Mouse (Mus musculus) forebrain, embryonic 14.5 days (tissue): ENCODE measurements around the gene Tubgcp3. TPM values are rescaled to one million over a fixed set of nuclear protein-coding genes. Genes with fewer than 3 reads are reported as not detected.
A peak's percentile ranks its signal among the peaks of the same experiment; 100 is the strongest.

Source experiments
- ATAC-seq: fragments of 200-750 bp; cut with Nextera tagmentation; 2 replicates; pipeline ENCODE4 v1.8.0; 2017; ENCODE audit warnings: mild to moderate bottlenecking, moderate library complexity
- DNase-seq: peaks from one replicate; pipeline ENCODE4 v3.0.0-alpha.2; 2015; ENCODE audit warnings: low spot score
- H3K27ac ChIP-seq: fragments of 300-500 bp; sonication (generic); 2 replicates; pipeline ENCODE4 v1.5.1; 2014; ENCODE audit warnings: low read depth, mild to moderate bottlenecking, control low read depth, low read length, moderate library complexity
- H3K27me3 ChIP-seq: fragments of 300-500 bp; sonication (generic); replicated peaks from 2 replicates; pipeline ENCODE4 v1.6.1; 2014; ENCODE audit warnings: low read length, control low read depth, mixed read lengths; ENCODE audit not compliant: control insufficient read depth, insufficient read depth
- H3K36me3 ChIP-seq: fragments of 300-500 bp; sonication (generic); 2 replicates; pipeline ENCODE4 v1.6.1; 2014; ENCODE audit warnings: low read length, control low read depth; ENCODE audit not compliant: control insufficient read depth, insufficient read depth
- H3K4me1 ChIP-seq: fragments of 300-500 bp; sonication (generic); 2 replicates; pipeline ENCODE4 v1.6.1; 2014; ENCODE audit warnings: antibody characterized with exemption, low read length, control low read depth; ENCODE audit not compliant: control insufficient read depth, insufficient read depth
- H3K4me2 ChIP-seq: fragments of 300-500 bp; sonication (generic); 2 replicates; pipeline ENCODE4 v1.6.1; 2014; ENCODE audit warnings: mild to moderate bottlenecking, control low read depth, low read length
- H3K4me3 ChIP-seq: fragments of 300-500 bp; sonication (generic); 2 replicates; pipeline ENCODE4 v1.5.1; 2014; ENCODE audit warnings: low read depth, low read length, control low read depth
- H3K9ac ChIP-seq: fragments of 300-500 bp; sonication (generic); 2 replicates; pipeline ENCODE4 v1.6.1; 2014; ENCODE audit warnings: mild to moderate bottlenecking, low read length, control low read depth, moderate library complexity
- H3K9me3 ChIP-seq: fragments of 300-500 bp; sonication (generic); replicated peaks from 2 replicates; pipeline ENCODE4 v1.6.1; 2016; ENCODE audit warnings: low read length, control low read depth, mixed read lengths; ENCODE audit not compliant: control insufficient read depth
- WGBS: fragments of 180-500 bp; shearing (Covaris S2); extraction: QIAGEN DNeasy Blood & Tissue Kit; methylation state at CpG from one replicate; pipeline ENCODE4 v1.1.7; 2014; 5-methylcytosine and 5-hydroxymethylcytosine counted together
- polyA plus RNA-seq: library from polyadenylated mRNA; unstranded; fragments of >200 nt; fragmentation: Nextera tagmentation; extraction: Ambion mirVana; gene quantifications from 2 replicates; pipeline ENCODE4 v1.2.1, GENCODE M21; 2014

The Tubgcp3 gene
- 47.3 and 51.8 TPM in 2 replicates for polyA plus RNA-seq

GRCm38 (mm10) chr8:12672056-12672881, at the start of gene Tubgcp3:
Gene Tubgcp3 (minus strand): TSS chr8:12672248.
- Histone ChIP-seq H3K9ac (peak within 1 kb of the TSS; percentile 94), H3K9me3 (no peaks in the 10 kb centered on the region), H3K4me1 (peaks cover 14% of the 10 kb centered on the region), H3K27ac (peak within 1 kb of the TSS; percentile 81), H3K4me3 (peak within 1 kb of the TSS; percentile 95), H3K4me2 (peak within 1 kb of the TSS; percentile 83), H3K27me3 (no peaks in the 10 kb centered on the region), H3K36me3 (no peaks in the 10 kb centered on the region)
- peak; percentile 94 for ATAC-seq
- WGBS, result under 1% methylated on average over 65 of the region's 65 CpGs
- peak; percentile 97 for DNase-seq

GRCm38 (mm10) chr8:12719091-12719490, 47.0 kb upstream of the Tubgcp3 start:
- H3K36me3 ChIP-seq, result no peaks in the 10 kb centered on the region
- no peaks in the 10 kb centered on the region for H3K9me3 ChIP-seq
- no peak overlapping the region for H3K9ac ChIP-seq
- H3K4me3 ChIP-seq, result no peak overlapping the region
- ATAC-seq (no peak), DNase-seq (no peak)
- H3K27me3 ChIP-seq, result no peaks in the 10 kb centered on the region
- WGBS, result 80% methylated on average over 9 of the region's 9 CpGs
- H3K27ac ChIP-seq, result no peak overlapping the region
- no peak overlapping the region for H3K4me2 ChIP-seq
- H3K4me1 ChIP-seq, result no peaks in the 10 kb centered on the region

GRCm38 (mm10) chr8:12715861-12716585, 44.0 kb upstream of the Tubgcp3 start:
- Histone ChIP-seq H3K4me3 (no peak overlapping the region), H3K27me3 (no peaks in the 10 kb centered on the region), H3K9me3 (no peaks in the 10 kb centered on the region), H3K27ac (no peak overlapping the region), H3K4me1 (no peaks in the 10 kb centered on the region), H3K36me3 (no peaks in the 10 kb centered on the region), H3K4me2 (no peak overlapping the region), H3K9ac (no peak overlapping the region)
- ATAC-seq, result no peak
- DNase-seq, result no peak
- WGBS, result 81% methylated on average over 18 of the region's 18 CpGs

DNA sequence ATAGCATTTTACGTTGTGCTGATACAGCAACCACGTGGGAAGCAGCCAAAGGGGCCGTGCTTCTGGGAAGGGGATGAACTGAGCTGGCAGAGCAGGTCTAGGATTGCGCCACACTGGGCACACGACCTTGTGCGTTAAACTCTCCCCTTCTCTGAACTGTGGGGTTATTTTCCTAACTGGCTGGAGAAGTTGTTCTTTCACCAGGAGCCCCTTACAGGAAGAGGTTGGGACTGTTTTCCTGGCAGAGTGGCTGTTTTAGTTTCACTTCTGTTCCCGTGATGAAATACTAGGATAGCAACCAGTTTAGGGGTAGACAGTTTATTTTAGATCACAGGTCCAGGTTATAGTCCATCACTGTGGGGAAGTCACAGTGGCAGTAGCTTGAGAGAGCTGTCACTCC, 39.6 kb upstream of the Tubgcp3 start:
- H3K4me2 ChIP-seq, result no peak overlapping the region
- no peak overlapping the region for H3K27ac ChIP-seq
- no peaks in the 10 kb centered on the region for H3K27me3 ChIP-seq
- WGBS, result 81% methylated on average over 7 of the region's 7 CpGs
- no peaks in the 10 kb centered on the region for H3K9me3 ChIP-seq
- no peak overlapping the region for H3K4me3 ChIP-seq
- ATAC-seq, result no peak
- no peak overlapping the region for H3K9ac ChIP-seq
- H3K36me3 ChIP-seq, result no peaks in the 10 kb centered on the region
- H3K4me1 ChIP-seq, result no peaks in the 10 kb centered on the region
- DNase-seq, result no peak

- Histone ChIP-seq H3K4me2 (no peak overlapping the region), H3K4me1 (no peaks in the 10 kb centered on the region)
These were observed 31.5 kb upstream of the Tubgcp3 start for GRCm38 (mm10) chr8:12703597-12703996.

DNA sequence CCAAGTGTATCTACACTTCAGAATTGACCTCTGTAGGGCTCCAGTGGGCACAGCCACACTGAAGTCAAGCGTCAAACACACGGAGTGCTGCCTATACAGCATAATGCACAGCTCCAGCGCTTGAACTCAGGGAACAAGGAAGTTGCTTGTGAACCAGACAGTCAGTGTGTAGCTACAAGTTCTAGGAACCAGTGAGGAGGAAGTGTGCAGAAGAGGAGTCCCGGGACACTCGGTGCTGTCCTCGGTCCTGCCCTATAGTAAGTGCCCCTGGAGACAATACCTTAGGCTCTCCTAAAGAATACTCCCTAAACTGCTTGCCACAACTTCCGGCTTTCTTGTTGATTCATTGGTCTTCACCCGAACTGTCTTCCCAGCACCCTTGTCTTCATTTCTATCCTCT, 30.2 kb upstream of the Tubgcp3 start:
- no peaks in the 10 kb centered on the region for H3K27me3 ChIP-seq
- ATAC-seq (no peak), DNase-seq (no peak)
- H3K4me3 ChIP-seq, result no peak overlapping the region
- no peaks in the 10 kb centered on the region for H3K36me3 ChIP-seq
- H3K4me1 ChIP-seq, result no peaks in the 10 kb centered on the region
- no peaks in the 10 kb centered on the region for H3K9me3 ChIP-seq
- WGBS, result 62% methylated on average over 8 of the region's 8 CpGs
- no peak overlapping the region for H3K4me2 ChIP-seq
- no peak overlapping the region for H3K9ac ChIP-seq
- H3K27ac ChIP-seq, result no peak overlapping the region

More at GRCm38 (mm10) chr8:12703597-12703996, 31.5 kb upstream of the Tubgcp3 start:
- Histone ChIP-seq H3K9ac (no peak overlapping the region), H3K27me3 (no peaks in the 10 kb centered on the region), H3K36me3 (no peaks in the 10 kb centered on the region), H3K9me3 (no peaks in the 10 kb centered on the region), H3K27ac (no peak overlapping the region), H3K4me3 (no peak overlapping the region)
- WGBS, result 91% methylated on average over 4 of the region's 4 CpGs
- ATAC-seq, result no peak
- DNase-seq, result no peak

DNA sequence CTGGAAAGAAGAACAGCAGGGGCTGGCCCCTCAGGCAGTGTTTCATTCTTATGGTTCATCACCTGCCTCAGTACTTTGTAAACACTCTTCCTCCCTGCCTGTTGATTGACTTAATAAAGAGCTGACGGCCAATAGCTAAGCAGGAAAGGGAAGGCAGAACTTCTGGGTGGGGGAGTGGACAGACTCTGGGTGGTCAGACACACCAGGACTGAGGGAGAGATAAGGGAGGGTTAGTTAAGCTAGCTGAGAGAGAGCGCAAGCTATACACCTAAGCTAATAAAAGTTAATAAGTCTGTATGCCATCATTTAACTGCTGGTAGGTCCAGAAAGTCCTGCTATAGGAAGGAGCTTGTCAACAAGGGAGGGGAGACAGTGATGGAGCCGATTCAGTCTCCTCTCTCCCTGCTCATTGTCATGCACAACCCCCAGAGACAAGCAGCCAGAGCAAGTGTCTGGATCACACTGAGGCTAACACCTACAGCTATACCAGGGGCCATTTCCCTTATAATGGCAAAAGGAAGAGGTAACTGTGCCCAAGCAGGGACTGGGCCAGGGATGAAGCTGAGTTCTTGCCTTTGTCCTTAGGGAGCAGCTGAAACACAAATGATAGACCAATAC, 26.7 kb upstream of the Tubgcp3 start:
- DNase-seq (no peak), ATAC-seq (no peak)
- no peak overlapping the region for H3K4me2 ChIP-seq
- H3K4me3 ChIP-seq, result no peak overlapping the region
- no peak overlapping the region for H3K27ac ChIP-seq
- H3K4me1 ChIP-seq, result no peaks in the 10 kb centered on the region
- H3K36me3 ChIP-seq, result no peaks in the 10 kb centered on the region
- 52% methylated on average over 3 of the region's 3 CpGs for WGBS
- no peaks in the 10 kb centered on the region for H3K27me3 ChIP-seq
- no peaks in the 10 kb centered on the region for H3K9me3 ChIP-seq
- no peak overlapping the region for H3K9ac ChIP-seq

- Histone ChIP-seq H3K27ac (no peak overlapping the region), H3K4me2 (no peak overlapping the region), H3K4me3 (no peak overlapping the region), H3K9me3 (no peaks in the 10 kb centered on the region), H3K36me3 (no peaks in the 10 kb centered on the region), H3K4me1 (0 out of 2 replicates have a peak, but pooled peaks cover 2% of the 10 kb centered on the region), H3K27me3 (no peaks in the 10 kb centered on the region), H3K9ac (no peak overlapping the region)
- peak; percentile 46 for DNase-seq
- 26% methylated on average over 7 of the region's 7 CpGs for WGBS
- ATAC-seq, result peak; percentile 57; the same call in 1 of the 2 replicates
These were observed 16.8 kb upstream of the Tubgcp3 start for GRCm38 (mm10) chr8:12688851-12689250.
